Mouse (Mus musculus) c-Kit-positive CD71-negative TER-119-negative erythroid progenitor cells, embryonic 14.5 days (primary cell): ENCODE data around the gene Ankrd22.

Experiments used
- DNase-seq: peaks from one replicate; pipeline ENCODE4 v3.0.0-alpha.2; 2013; ENCODE audit warnings: low read depth

The Ankrd22 gene

DNA sequence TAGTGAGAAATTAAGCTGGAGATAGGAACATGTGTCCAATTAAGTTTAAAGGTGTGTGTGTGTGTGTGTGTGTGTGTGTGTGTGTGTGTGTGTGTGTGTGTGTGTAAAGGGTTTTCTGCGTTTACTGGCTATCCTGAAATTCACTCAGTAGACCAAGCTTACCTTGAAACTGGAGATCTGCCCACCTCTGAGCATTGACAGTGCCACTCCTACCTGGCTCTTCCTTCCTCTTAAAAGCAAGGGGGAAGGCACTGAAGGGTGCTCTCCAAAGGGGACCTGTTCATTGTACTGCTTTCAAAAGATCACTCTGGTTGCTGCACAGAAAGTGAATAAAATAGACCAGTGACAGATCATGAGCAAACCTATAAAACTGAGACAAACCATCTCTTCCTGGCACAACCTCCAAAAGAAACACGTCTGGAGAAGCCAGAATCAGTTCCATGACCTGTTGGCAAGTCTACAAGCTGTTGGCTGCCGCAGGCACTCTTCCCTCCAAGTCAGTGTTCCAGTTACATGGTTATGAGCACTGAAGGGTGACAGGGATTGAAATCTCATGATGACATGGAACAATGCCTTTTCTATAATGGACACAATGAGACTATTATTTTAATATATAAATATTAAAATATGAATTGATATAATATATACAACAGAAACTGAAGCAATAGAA, 76.7 kb downstream of the Ankrd22 start:
- DNase-seq: no peak

- DNase-seq: no peak
These were observed 87.7 kb downstream of the Ankrd22 start for GRCm38 (mm10) chr19:34078130-34078529.

DNA sequence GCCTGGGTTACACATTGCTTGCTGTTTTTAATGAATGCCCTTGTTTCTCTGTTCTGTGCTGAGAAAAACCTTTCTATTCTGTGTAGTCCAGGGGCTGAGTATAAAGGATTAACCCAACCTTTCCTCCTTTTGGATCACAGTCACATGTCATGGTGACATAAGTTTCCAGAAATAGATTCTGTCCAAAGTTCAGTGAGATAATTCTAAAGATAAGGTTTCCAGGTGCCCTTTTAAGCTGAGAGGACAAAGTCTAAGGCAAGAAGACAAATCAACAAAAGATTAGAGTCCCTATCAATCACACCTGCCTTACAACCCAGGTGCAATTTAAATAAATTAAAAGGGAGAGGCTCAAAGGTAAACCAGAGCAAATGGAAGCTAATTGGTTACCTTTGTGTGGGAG, 91.6 kb downstream of the Ankrd22 start:
- DNase-seq: no peak
